Mouse (Mus musculus) urinary bladder, postnatal 10 days (tissue): Measurements from ENCODE around the gene Vmn2r100.

Source experiments
- DNase-seq: peaks from one replicate; pipeline ENCODE4 v3.0.0; 2022; ENCODE audit warnings: low spot score

The Vmn2r100 gene

DNA sequence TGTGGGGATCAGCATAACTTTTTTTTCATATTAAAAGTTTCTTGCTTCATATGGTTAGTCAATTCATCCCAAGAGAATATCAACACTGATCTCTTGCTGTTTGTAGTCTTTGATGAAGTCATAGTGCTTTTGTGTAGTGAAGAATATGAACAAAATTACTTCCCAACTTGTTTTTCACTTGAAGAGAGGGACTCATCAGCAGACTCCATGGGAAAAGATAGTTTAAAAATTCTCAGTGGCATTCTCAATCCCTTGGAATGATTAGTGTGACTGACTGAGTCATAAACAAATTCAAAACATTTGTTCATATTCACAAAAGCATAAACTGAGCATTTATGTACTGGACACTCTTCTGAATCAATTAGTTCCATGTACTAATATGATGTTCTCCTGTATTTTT is at the start of gene Vmn2r100:
TSS of gene Vmn2r100 (plus strand) at position 301 of the 400 bp plus-strand sequence.
- DNase-seq, result no peak

DNA sequence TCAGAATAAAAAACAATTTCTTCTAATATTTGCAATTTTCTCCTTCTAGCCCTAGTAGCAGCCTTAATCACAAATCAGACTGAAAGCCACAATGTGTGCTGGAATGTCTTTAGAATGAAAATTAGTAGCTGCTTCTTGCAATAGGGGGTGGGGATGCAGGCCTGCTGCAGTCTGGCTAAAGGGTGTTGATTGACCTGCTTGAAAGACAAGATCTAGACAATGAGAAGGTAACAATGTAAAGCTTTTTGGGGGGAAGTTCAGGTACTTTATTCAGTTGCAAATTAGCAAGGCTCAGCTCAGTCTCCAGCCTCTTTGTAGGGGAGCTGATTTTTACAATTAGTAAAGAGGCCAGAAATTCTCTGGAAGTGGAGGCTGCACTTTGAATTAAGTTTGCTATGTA is 21.7 kb upstream of the Vmn2r100 start:
- no peak for DNase-seq

DNA sequence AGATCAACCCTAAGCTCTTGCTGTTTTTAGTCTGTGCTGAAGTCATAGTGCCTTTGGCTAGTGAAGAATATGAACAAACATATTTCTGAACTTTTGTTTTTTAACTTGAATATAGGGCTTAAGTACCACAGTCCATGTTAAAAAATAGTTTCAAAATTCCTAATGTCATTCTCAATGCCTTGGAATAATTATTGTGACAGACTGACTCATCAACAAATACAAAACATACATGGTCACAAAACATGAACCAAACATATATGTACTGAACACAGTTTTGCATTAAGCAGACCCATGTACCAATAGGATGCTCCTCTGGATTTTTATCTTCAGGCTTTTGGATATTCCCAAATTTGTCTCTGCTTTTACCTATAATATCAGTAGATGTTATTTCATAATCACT is 72.4 kb downstream of the Vmn2r100 start, which contains the start of gene Vmn2r101:
TSS of gene Vmn2r101 (plus strand) at position 301 of the 400 bp plus-strand sequence.
- DNase-seq, result no peak
